Mouse (Mus musculus) hindbrain, embryonic 10.5 days (tissue): Measurements from ENCODE around the gene Izumo4. TPM values are rescaled to one million over a fixed set of nuclear protein-coding genes. Genes with fewer than 3 reads are reported as not detected.

Source experiments
- DNase-seq: peaks from one replicate; pipeline ENCODE4 v3.0.0-alpha.2; 2017; ENCODE audit warnings: low spot score
- H3K27ac ChIP-seq: fragments of 300-500 bp; sonication (generic); 2 replicates; pipeline ENCODE4 v1.5.1; 2016; ENCODE audit warnings: mild to moderate bottlenecking, moderate library complexity
- H3K27me3 ChIP-seq: fragments of 300-500 bp; sonication (generic); 2 replicates; pipeline ENCODE4 v1.6.1; 2016; ENCODE audit warnings: mild to moderate bottlenecking; ENCODE audit not compliant: poor library complexity, insufficient read depth, severe bottlenecking
- H3K36me3 ChIP-seq: fragments of 300-500 bp; sonication (generic); 2 replicates; pipeline ENCODE4 v1.6.1; 2016; ENCODE audit warnings: mild to moderate bottlenecking, moderate library complexity
- H3K4me1 ChIP-seq: fragments of 300-500 bp; sonication (generic); replicated peaks from 2 replicates; pipeline ENCODE4 v1.6.1; 2016; ENCODE audit warnings: mild to moderate bottlenecking
- H3K4me3 ChIP-seq: fragments of 300-500 bp; sonication (generic); 2 replicates; pipeline ENCODE4 v1.5.1; 2016; ENCODE audit warnings: mild to moderate bottlenecking, moderate library complexity
- H3K9me3 ChIP-seq: fragments of 300-500 bp; sonication (generic); 2 replicates; pipeline ENCODE4 v1.6.1; 2016; ENCODE audit warnings: mild to moderate bottlenecking, moderate library complexity
- WGBS: fragments of 180-500 bp; shearing (Covaris S2); methylation state at CpG from one replicate; pipeline ENCODE4 v1.1.7; 2016; 5-methylcytosine and 5-hydroxymethylcytosine counted together
- polyA plus RNA-seq: library from polyadenylated mRNA; unstranded; fragments of >200 nt; fragmentation: Nextera tagmentation; extraction: Ambion mirVana; gene quantifications from 2 replicates; pipeline ENCODE4 v1.2.1, GENCODE M21; 2016

Gene Izumo4
- polyA plus RNA-seq, 1 experiment from 2014 or later = 18.7 TPM

DNA sequence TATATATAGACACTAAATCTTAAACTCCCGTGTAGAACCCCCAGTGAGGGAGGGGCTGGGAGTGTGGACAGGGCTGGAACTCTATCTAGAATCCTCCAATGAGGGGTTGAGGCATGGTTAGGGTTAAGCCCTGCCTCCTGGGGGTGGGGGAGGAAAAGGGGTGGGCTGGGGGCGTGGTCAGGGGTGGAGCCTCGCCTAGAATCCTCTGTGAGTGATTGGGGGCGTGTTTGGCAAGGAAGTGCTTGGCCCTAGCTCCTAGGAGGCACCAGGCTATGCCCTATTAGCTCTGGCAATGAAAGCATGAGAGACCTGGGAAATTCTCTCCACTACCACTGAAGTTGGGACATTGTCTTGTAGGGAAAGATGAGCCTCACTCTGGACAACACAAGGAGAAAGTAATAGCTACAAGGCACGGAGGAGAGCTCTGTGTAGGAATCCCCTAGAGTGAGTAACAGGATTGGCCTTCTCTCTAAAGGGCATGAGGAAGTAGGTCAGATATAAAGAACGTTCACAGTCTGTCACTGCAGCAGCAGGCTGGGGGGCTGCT, 50.2 kb downstream of the Izumo4 start:
- WGBS = 7% methylated on average over 6 of the region's 6 CpGs
- peak overlapping the region; percentile 41 for H3K4me3 ChIP-seq

GRCm38 (mm10) chr10:80754594-80755290, 52.8 kb downstream of the Izumo4 start, which contains the start of gene Dot1l:
Gene Dot1l (plus strand): TSS chr10:80755206.
- H3K36me3 ChIP-seq = no peaks in the 10 kb centered on the region
- H3K9me3 ChIP-seq = no peaks in the 10 kb centered on the region
- peak within 1 kb of the TSS; percentile 91 for H3K4me3 ChIP-seq
- WGBS = 1% methylated on average over 57 of the region's 57 CpGs
- H3K4me1 ChIP-seq = peaks cover 62% of the 10 kb centered on the region
- peak; percentile 98 for DNase-seq
- peak within 1 kb of the TSS; percentile 97 for H3K27ac ChIP-seq
- H3K27me3 ChIP-seq = no peaks in the 10 kb centered on the region

More for the DNA sequence above, 50.2 kb downstream of the Izumo4 start:
- Histone ChIP-seq H3K36me3 (no peaks in the 10 kb centered on the region), H3K27me3 (no peaks in the 10 kb centered on the region), H3K27ac (0 out of 2 replicates have a peak overlapping the region, but pooled peaks have one; percentile 23), H3K9me3 (no peaks in the 10 kb centered on the region), H3K4me1 (peaks cover 37% of the 10 kb centered on the region)
- peak; percentile 88 for DNase-seq

Other genes starting within 250 kb of the Izumo4 start
- gene Onecut3, start 207.3 kb upstream of the Izumo4 start, polyA plus RNA-seq = 1.1 and 2.0 TPM in 2 replicates
- gene Atp8b3, start 163.1 kb upstream of the Izumo4 start, polyA plus RNA-seq = 0.56 and 0.90 TPM in 2 replicates
- gene Rexo1, start 140.6 kb upstream of the Izumo4 start, polyA plus RNA-seq = 33.3 and 38.5 TPM in 2 replicates
- 6.9 and 7.3 TPM in 2 replicates for gene Klf16, start 124.9 kb upstream of the Izumo4 start, polyA plus RNA-seq
- 89.1 and 109 TPM in 2 replicates for gene Abhd17a, start 111.8 kb upstream of the Izumo4 start, polyA plus RNA-seq
- 89.9 and 92.0 TPM in 2 replicates for gene Scamp4, start 99.3 kb upstream of the Izumo4 start, polyA plus RNA-seq
- 11.0 and 11.3 TPM in 2 replicates for gene Adat3, start 99.3 kb upstream of the Izumo4 start, polyA plus RNA-seq
- gene Gm49322, start 96.2 kb upstream of the Izumo4 start, polyA plus RNA-seq = 4.6 and 5.5 TPM in 2 replicates
- gene Csnk1g2, start 79.3 kb upstream of the Izumo4 start, polyA plus RNA-seq = 169 and 180 TPM in 2 replicates
- 77.0 and 77.1 TPM in 2 replicates for gene Btbd2, start 45.1 kb upstream of the Izumo4 start, polyA plus RNA-seq
- gene Mknk2, start 24.1 kb upstream of the Izumo4 start, polyA plus RNA-seq = 93.2 and 97.8 TPM in 2 replicates
- 68.8 and 77.2 TPM in 2 replicates for gene Mob3a, start 207 bp upstream of the Izumo4 start, polyA plus RNA-seq
- gene Ap3d1, start 40.1 kb downstream of the Izumo4 start, polyA plus RNA-seq = 59.9 and 65.8 TPM in 2 replicates
- gene Dot1l, start 53.0 kb downstream of the Izumo4 start, polyA plus RNA-seq = 20.3 and 22.8 TPM in 2 replicates
- 109 and 119 TPM in 2 replicates for gene Sf3a2, start 96.0 kb downstream of the Izumo4 start, polyA plus RNA-seq
- 189 and 192 TPM in 2 replicates for gene Plekhj1, start 96.4 kb downstream of the Izumo4 start, polyA plus RNA-seq
- 0.12 and 0.16 TPM in 2 replicates for gene Amh, start 103.1 kb downstream of the Izumo4 start, polyA plus RNA-seq
- 0.65 and 0.68 TPM in 2 replicates for gene Jsrp1, start 111.3 kb downstream of the Izumo4 start, polyA plus RNA-seq
- gene Oaz1, start 124.5 kb downstream of the Izumo4 start, polyA plus RNA-seq = 2,287 and 2,328 TPM in 2 replicates
- 0.61 and 0.93 TPM in 2 replicates for gene Lingo3, start 141.9 kb downstream of the Izumo4 start, polyA plus RNA-seq
- 314 and 327 TPM in 2 replicates for gene Lsm7, start 153.0 kb downstream of the Izumo4 start, polyA plus RNA-seq
- 46.3 and 52.9 TPM in 2 replicates for gene Sppl2b, start 153.1 kb downstream of the Izumo4 start, polyA plus RNA-seq
- 0.04 and 0.14 TPM in 2 replicates for gene Tmprss9, start 169.7 kb downstream of the Izumo4 start, polyA plus RNA-seq
- gene Timm13, start 198.8 kb downstream of the Izumo4 start, polyA plus RNA-seq = 374 and 391 TPM in 2 replicates
- 65.8 and 78.4 TPM in 2 replicates for gene Lmnb2, start 216.1 kb downstream of the Izumo4 start, polyA plus RNA-seq
- gene Gadd45b, start 227.9 kb downstream of the Izumo4 start, polyA plus RNA-seq = 9.8 and 11.8 TPM in 2 replicates